Mouse (Mus musculus): ENCODE measurements around the gene Gcnt2.
"Not testable (repeated sequence)": the region's sequence is repeated elsewhere in the genome, so short reads cannot be mapped to it uniquely, and the experiment has no call there.

Gene Gcnt2

GRCm38 (mm10) chr13:40901831-40902459 is 42.4 kb downstream of the Gcnt2 start:
- no peak for ATAC-seq (ENCODE audit: low TSS enrichment)

DNA sequence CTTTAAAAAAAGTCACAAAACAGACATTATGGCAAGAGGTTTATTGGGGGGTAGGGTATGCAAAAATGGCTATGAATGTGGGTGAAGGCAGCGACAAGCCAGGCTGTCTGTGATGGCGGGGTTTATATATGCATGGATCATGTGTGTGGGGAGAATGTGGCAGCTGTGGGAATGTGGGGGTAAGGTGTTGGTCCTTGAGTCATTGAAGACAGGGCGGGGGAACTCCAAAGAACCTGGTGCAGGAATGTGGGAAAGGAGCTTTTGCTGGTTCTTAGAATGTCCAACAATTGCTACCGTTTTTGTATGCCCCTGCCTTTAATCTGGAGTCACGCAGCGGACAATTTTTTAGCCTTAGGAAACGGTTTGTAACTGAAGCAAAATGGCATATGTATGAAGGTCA is 44.5 kb downstream of the Gcnt2 start:
- peak; percentile 56 for ATAC-seq (ENCODE audit: low TSS enrichment)

DNA sequence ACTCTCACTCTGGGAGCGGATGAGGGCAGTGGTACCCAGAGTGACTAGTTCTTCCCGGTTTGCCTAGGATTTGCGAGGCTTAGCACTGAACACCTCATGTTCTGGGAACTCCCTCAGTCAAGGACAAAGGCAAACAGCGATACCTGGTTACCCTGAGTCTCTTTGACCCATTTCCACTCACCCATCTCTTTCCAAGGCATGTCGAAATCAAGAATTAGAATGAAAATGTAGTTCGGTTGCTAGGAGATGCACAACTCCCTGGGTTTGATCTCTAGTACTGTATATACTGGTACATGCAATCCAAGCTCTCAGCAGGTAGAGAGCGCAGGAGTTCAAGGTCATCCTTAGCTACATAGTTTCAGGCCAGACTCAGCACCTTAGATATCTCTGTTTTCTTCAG is 47.0 kb downstream of the Gcnt2 start:
- no peak for ATAC-seq (ENCODE audit: low TSS enrichment)

DNA sequence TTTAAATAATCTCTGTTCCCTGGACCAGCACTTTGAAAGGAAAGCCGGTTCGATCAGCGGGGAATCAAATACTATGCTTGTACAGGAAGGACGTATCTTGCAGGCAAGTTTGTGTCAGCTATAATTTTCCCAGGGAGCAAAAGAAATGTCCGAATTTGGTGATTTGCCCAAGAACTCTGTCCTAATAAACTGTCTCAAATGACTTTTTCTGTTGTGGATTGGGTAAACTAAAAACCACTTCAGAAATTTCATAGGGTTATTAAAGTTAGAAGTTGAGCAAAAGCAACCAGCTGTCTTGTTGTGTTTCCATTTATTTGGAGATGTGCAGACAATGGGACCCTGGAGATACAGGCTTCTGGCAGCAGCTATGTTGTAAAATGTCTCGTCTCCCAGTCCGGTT is 47.7 kb downstream of the Gcnt2 start:
- no peak for ATAC-seq (ENCODE audit: low TSS enrichment)

GRCm38 (mm10) chr13:40908044-40908443 is 48.5 kb downstream of the Gcnt2 start:
- ATAC-seq (ENCODE audit: low TSS enrichment) = no peak

DNA sequence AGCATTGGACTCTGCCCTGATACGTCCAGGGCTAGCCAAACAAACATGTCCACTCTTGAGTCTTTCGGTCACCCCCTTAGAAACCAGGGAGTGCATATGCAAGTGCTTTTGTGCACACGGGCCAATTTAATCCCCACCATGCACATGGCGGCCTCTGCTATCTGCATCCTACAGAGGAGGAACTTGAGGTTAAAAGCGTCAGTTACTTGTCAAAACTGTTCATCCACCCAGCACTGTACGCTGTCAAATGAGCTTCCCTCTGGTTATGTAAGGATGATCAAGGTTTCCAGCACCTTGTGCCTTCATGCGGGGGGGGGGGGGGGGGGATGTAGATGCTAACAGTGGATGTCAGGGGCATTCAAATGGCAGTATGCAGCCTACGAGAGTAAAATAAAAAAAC is 49.5 kb downstream of the Gcnt2 start:
- no peak for ATAC-seq (ENCODE audit: low TSS enrichment)

DNA sequence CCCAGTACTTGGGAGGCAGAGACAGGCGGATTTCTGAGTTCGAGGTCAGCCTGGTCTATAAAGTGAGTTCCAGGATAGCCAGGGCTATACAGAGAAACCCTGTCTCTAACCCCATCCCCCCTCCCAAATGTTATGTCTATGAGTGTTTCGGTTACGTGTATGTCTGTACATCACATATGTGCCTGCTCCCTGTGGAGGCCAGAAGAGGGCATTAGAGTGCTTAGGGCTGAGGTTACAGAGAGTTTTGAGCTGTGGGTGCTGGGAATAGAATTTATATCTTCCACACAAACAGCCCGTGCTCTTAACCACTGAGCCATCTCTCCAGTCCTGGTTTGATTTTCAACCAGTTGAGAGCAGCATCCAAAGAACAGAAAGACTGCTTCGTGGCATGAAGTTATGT is 50.5 kb downstream of the Gcnt2 start:
- no peak for ATAC-seq (ENCODE audit: low TSS enrichment)

DNA sequence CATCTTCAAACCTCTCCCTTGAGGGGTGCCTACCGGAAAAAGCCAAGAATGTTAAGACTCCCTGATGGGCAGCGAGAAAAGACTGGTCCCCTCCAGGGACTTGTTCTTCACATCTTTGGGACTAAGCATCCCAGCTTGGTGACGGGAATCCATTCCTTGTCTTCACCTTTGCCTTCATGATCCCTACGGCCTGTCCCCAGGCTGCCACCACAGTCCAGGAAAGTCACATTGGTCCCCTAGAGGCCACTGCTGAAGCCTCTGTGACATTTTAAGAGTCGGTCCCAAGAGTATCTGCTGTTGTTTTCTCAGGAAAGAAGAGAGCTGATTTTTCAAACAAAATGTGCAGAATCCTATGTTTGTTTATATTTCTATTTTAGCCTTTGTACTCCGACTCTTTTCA is 52.4 kb downstream of the Gcnt2 start:
- no peak for ATAC-seq (ENCODE audit: low TSS enrichment)

GRCm38 (mm10) chr13:40913395-40914018 is 54.0 kb downstream of the Gcnt2 start:
- no peak for ATAC-seq (ENCODE audit: low TSS enrichment)

- ATAC-seq (ENCODE audit: low TSS enrichment) = no peak
Measured at GRCm38 (mm10) chr13:40914053-40914585, 54.6 kb downstream of the Gcnt2 start.

- ATAC-seq (ENCODE audit: low TSS enrichment) = no peak
Measured at GRCm38 (mm10) chr13:40916321-40917160, 57.0 kb downstream of the Gcnt2 start.

GRCm38 (mm10) chr13:40917161-40918091 is 57.9 kb downstream of the Gcnt2 start:
- ATAC-seq (ENCODE audit: low TSS enrichment) = peak; percentile 80

- no peak for ATAC-seq (ENCODE audit: low TSS enrichment)
Measured at GRCm38 (mm10) chr13:40921326-40922059, 61.9 kb downstream of the Gcnt2 start.

DNA sequence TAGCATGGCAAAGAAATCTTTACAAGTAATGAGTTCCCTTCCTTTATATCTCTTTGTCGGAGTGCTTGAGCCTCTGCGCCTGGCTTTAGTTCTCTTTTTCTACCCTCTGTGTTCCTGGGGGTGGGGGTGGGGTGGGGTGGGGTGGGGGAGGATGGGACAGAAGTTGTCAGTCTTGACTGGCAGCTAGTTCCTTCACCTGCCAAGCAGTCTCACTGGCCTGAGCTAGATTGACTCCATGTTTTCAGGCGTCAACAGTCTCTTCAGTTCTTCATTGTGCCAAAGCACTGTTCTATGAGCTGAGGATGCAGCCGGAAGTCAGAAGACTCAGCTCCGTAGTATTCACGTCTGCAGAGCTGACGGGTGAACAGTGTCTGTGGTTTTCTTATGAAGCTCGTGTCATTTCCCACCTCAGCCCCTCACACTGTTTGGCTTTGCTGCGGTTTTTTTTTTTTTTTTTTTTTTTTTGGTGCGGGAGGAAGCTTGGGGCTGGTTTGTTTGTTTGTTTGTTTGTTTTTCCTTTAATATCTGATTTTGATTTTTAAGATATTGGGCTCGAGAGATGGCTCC is 62.8 kb downstream of the Gcnt2 start:
- no peak for ATAC-seq (ENCODE audit: low TSS enrichment)

GRCm38 (mm10) chr13:40923756-40924315 is 64.3 kb downstream of the Gcnt2 start:
- ATAC-seq (ENCODE audit: low TSS enrichment) = 0 out of 2 replicates have a peak, but pooled peaks have one; percentile 12

- ATAC-seq (ENCODE audit: low TSS enrichment) = peak; percentile 95
Measured at GRCm38 (mm10) chr13:40928192-40928898, 68.8 kb downstream of the Gcnt2 start.

DNA sequence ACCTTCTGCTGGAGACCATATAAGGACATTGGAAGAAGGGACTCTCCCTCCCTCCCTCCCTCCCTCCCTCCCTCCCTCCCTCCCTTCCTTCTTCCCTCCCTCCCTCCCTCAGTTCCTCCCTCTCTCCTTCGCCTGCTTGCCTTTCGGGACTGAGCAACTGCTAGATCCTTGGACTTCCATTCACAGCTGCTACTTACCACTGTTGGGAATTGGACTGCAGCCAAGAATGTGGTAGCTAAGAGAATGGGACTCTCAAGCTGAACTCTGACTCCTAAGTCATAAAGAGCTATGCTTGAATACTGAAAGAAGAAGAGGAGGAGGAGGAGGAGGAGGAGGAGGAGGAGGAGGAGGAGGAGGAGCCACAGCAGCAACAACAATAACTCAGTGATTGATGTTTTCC is 72.3 kb downstream of the Gcnt2 start:
- ATAC-seq (ENCODE audit: low TSS enrichment) = not testable (repeated sequence)

DNA sequence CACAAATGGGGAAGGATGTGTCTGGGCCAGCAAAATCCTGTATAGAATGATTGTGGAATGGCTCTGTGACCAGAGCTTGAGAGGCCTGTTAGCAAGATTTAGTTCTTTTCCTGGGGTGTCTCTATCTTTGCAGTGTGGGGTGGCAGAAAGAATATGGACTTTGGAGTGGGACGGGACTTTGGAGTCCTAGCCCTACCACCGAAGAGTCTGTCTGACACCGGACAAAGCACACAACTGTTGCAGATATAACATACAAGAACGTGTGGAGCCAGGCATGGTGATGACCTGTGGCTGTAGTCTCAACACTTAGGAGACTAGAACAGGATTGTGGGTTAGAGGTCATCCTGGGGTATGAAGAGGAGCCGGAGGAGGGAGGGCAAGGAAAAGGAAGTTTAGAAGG is 73.0 kb downstream of the Gcnt2 start:
- ATAC-seq (ENCODE audit: low TSS enrichment) = no peak

GRCm38 (mm10) chr13:40934341-40934740 is 74.8 kb downstream of the Gcnt2 start:
- no peak for ATAC-seq (ENCODE audit: low TSS enrichment)

All from frontal cortex, adult (tissue).